Mouse (Mus musculus): ENCODE measurements around the gene Kitl. TPM values are rescaled to one million over a fixed set of nuclear protein-coding genes. Genes with fewer than 3 reads are reported as not detected.

The Kitl gene
- polyA plus RNA-seq, 1 experiment from 2014 or later, result 7.2 TPM

DNA sequence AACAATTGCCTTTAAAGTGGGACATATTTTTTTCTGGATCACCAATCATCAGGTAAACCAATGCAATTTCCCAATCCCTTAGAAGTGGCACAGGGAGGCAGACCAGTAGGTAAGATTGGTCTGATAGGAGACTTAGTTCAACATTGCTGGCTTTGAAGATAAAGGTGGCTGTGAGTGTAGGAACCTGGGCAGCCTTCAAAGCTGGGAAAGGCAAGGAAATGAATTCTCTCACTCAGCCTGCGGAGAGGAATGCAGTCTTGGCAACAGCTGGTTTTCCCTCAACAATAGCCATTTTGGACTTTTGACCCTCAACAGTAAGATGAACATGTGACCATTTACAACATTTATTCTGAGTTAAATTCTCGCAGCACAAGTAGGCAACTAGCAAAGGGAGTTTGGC lies 1.3 kb upstream of the Kitl start:
- H3K4me2 ChIP-seq, result no peak overlapping the region
- no peak overlapping the region for H3K27ac ChIP-seq (replicated peaks)
- H3K4me1 ChIP-seq (replicated peaks), result no peaks in the 10 kb centered on the region
- no peak for ATAC-seq (ENCODE audit: insufficient read depth)
- no peaks in the 10 kb centered on the region for H3K36me3 ChIP-seq (replicated peaks)
- H3K9me3 ChIP-seq (replicated peaks), result no peaks in the 10 kb centered on the region
- H3K9ac ChIP-seq, result no peak overlapping the region
- no peak overlapping the region for H3K4me3 ChIP-seq (replicated peaks)
- WGBS (ENCODE audit: insufficient replicate concordance), result 33% methylated on average over 2 of the region's 2 CpGs
- H3K27me3 ChIP-seq, result peaks cover 31% of the 10 kb centered on the region

DNA sequence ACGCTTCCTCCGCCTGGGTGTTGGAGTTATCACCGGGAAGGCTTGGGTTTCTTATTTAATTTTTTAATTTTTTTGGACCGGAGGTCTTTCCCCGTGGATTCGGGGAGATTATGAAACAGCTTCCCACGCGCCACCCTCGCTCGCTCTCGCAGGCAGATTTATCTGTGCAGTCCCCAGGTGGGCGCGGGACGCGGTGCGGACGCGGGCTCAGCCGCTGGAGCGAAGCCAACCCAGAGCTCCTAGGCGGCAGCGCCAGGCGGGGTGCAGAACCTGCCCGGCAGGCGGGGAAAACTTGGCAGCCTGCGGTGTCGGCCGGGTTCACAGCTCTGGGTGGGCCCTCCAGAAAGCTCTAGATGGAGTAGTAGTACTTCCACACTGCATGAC lies 888 bp downstream of the Kitl start:
- Histone ChIP-seq H3K27me3 (peaks cover 31% of the 10 kb centered on the region), H3K4me3 (replicated peaks) (peak overlapping the region; percentile 60), H3K27ac (replicated peaks) (peak overlapping the region; percentile 68; the same call in 1 of the 2 replicates), H3K4me1 (replicated peaks) (no peaks in the 10 kb centered on the region), H3K36me3 (replicated peaks) (no peaks in the 10 kb centered on the region), H3K4me2 (peak overlapping the region; percentile 59), H3K9ac (peak overlapping the region; percentile 32; the same call in 1 of the 2 replicates), H3K9me3 (replicated peaks) (no peaks in the 10 kb centered on the region)
- no peak for ATAC-seq (ENCODE audit: insufficient read depth)
- WGBS (ENCODE audit: insufficient replicate concordance), result under 1% methylated on average over 28 of the region's 28 CpGs

DNA sequence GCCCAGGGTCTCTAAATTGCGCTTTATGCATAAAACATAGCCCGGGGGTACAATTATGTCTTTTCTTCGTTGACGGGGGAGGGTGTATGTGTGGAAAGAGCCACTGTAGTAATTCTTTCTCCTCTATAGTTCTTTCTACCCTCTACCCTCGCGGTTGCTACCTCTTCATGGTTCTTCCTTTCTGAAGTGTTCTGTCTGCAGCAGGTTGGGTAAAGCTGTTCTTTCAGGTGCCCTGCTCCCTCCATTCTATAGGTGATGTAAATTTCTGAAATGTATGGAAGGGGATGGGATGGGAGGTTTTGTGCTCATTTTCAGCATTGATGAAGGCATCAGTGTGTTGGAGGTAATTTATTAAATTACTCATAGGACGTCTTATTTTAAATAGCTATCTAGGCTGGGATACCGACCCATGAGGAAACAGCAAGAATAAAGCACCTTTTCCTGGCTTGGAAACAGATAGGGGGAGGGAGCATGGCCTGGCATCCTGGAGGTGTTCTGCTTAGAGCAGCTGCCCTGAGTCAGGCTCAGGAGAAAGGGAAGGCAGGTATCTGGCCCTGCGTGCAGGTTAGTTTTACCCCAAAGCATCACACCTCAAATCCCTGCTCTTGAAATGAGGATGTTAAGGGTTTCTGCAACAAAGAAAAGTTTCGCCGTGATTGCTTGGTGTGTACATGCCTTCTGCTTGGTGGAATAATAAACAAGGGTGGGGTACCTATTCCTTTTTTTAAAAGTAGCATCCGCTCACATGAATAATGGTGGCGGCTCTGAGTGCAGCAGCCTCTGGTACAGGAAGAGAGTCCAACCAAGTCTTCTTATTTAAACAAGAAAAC lies 1.7 kb downstream of the Kitl start:
- WGBS (ENCODE audit: insufficient replicate concordance), result 8% methylated on average over 13 of the region's 13 CpGs
- Histone ChIP-seq H3K27me3 (peaks cover 31% of the 10 kb centered on the region), H3K9ac (no peak overlapping the region), H3K4me3 (replicated peaks) (peak overlapping the region; percentile 60), H3K4me2 (peak overlapping the region; percentile 44), H3K4me1 (replicated peaks) (no peaks in the 10 kb centered on the region), H3K9me3 (replicated peaks) (no peaks in the 10 kb centered on the region), H3K27ac (replicated peaks) (no peak overlapping the region; the same call in 1 of the 2 replicates), H3K36me3 (replicated peaks) (no peaks in the 10 kb centered on the region)
- ATAC-seq (ENCODE audit: insufficient read depth), result no peak

DNA sequence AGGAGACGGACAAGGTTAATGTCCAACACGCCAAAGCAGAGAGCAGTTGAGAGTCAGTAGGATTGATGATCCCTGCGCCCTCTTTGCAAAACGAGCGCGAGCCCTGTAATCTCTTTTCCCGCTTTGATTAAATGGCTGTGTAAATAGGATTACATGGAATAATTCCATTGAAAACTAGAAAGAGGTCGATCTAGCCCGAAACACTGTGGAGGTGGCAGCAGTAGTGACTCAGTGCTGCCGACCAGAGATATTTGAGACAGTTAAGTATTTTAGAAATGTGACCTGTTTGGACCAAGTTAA lies 2.3 kb downstream of the Kitl start:
- Histone ChIP-seq H3K4me3 (replicated peaks) (peak overlapping the region; percentile 60), H3K27ac (replicated peaks) (no peak overlapping the region; the same call in 1 of the 2 replicates), H3K4me1 (replicated peaks) (no peaks in the 10 kb centered on the region), H3K9ac (no peak overlapping the region), H3K36me3 (replicated peaks) (no peaks in the 10 kb centered on the region), H3K9me3 (replicated peaks) (no peaks in the 10 kb centered on the region), H3K4me2 (peak overlapping the region; percentile 44), H3K27me3 (peaks cover 31% of the 10 kb centered on the region)
- WGBS (ENCODE audit: insufficient replicate concordance), result 10% methylated on average over 10 of the region's 10 CpGs
- no peak for ATAC-seq (ENCODE audit: insufficient read depth)

DNA sequence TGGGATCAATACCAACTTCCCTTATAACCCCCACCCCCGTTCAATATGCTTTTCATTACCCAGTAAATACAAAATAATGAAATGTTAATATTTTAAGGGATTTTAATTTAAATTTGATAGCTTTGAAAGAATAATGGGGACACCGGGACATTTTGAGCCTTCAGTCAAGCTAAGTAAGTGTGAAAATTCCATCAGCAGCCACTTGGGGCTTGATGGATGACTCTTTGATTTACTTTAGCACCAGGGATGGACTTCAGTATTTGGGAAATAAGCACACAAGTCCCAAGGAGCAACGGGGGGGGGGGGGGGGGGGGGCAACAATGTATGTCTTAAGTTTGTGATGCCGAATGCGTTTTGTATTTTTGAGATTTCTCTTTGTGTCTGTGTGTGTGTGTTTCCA lies 3.1 kb downstream of the Kitl start:
- H3K9ac ChIP-seq, result no peak overlapping the region
- H3K4me2 ChIP-seq, result no peak overlapping the region
- no peaks in the 10 kb centered on the region for H3K9me3 ChIP-seq (replicated peaks)
- no peak overlapping the region for H3K4me3 ChIP-seq (replicated peaks)
- no peak for ATAC-seq (ENCODE audit: insufficient read depth)
- 22% methylated on average over 5 of the region's 5 CpGs for WGBS (ENCODE audit: insufficient replicate concordance)
- H3K27ac ChIP-seq (replicated peaks), result no peak overlapping the region
- no peaks in the 10 kb centered on the region for H3K36me3 ChIP-seq (replicated peaks)
- H3K4me1 ChIP-seq (replicated peaks), result no peaks in the 10 kb centered on the region
- peaks cover 31% of the 10 kb centered on the region for H3K27me3 ChIP-seq

DNA sequence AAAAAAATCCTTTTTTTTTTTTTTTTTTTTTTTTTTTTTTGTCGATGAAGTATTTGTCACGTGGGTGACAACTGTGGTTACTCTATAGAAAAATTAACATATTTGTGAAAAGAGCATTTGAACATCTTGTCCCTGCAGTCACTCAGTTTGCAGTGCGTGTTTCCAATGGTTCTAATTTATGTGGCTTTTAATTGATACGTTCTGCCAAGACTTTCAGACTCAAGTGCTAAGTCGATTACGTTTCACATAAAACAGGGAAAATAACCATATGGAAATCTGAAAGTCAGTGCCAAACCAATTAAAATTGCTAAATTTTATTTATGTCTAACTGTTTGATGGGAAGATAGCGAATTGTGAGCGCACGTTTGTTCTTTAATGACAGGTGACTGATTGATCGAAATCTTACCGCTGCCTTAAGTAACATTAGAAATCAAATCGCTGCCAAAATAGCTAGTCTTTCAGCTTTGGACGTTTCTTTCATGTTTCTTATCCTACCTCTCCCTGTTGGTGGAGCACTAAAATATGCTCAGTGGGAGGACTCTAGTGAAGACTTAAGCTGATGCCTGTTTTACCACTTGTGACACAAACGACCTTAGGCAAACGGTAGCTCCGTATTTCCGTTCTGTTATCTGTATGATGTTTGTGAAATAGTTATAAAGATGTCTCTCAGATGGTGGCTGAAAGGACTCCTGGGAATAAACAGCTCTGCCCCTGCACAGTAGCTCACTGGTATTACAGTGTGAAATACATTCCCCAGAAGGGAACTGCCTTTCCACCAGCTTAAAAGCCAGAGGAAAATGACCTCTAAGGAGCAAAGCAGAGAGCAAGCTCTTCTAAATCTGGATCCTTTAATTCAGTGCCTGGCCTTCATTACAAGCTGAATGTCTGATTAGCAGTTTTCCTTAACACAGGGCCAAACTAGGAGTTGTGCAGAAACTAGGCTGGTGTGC lies 4.1 kb downstream of the Kitl start:
- Histone ChIP-seq H3K36me3 (replicated peaks) (no peaks in the 10 kb centered on the region), H3K27ac (replicated peaks) (no peak overlapping the region), H3K9me3 (replicated peaks) (no peaks in the 10 kb centered on the region), H3K4me3 (replicated peaks) (no peak overlapping the region), H3K4me1 (replicated peaks) (no peaks in the 10 kb centered on the region), H3K27me3 (peaks cover 31% of the 10 kb centered on the region), H3K4me2 (no peak overlapping the region), H3K9ac (no peak overlapping the region)
- ATAC-seq (ENCODE audit: insufficient read depth), result no peak
- 52% methylated on average over 17 of the region's 17 CpGs for WGBS (ENCODE audit: insufficient replicate concordance)

DNA sequence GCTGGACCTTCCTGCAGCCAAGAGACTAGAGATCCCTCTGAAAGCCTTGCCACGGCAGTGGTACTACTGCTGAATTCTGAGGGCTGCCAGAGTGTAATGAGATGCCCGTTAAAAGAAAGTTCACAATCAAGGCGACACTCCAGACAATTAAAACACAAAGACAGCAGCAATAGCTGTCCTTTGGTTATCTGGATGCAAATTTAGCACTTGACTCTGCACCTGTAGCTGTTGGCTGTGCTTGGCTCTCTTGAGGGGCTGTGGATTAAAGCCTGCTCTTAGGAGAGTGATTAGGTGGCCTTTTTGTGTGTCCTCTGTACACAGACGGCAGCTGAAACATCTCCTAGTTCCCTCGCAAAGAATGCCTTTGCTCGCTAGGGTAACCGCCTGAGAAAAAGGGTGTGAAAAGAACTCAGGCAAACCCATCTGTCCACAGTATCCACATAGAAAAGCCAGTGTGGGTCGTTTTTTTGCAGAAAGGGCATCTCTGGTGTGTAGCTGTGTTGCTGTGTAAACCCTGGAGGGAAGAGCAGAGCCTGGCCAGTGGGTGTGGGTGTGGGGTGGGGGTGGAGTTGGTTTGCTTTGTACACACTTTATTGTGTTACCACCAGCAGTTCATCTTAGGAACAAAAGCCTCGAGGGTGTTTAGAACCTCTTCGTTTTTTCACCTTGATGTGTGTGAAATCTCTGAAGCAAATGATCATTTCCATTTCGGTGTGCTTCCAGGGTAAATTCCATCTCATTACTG lies 6.8 kb downstream of the Kitl start:
- 55% methylated on average over 11 of the region's 11 CpGs for WGBS (ENCODE audit: insufficient replicate concordance)
- Histone ChIP-seq H3K4me1 (replicated peaks) (0 out of 2 replicates have a peak, but pooled peaks cover 2% of the 10 kb centered on the region), H3K27ac (replicated peaks) (no peak overlapping the region), H3K27me3 (peaks cover 12% of the 10 kb centered on the region), H3K9me3 (replicated peaks) (no peaks in the 10 kb centered on the region), H3K4me3 (replicated peaks) (no peak overlapping the region), H3K36me3 (replicated peaks) (no peaks in the 10 kb centered on the region), H3K4me2 (no peak overlapping the region), H3K9ac (no peak overlapping the region)
- ATAC-seq (ENCODE audit: insufficient read depth), result no peak

DNA sequence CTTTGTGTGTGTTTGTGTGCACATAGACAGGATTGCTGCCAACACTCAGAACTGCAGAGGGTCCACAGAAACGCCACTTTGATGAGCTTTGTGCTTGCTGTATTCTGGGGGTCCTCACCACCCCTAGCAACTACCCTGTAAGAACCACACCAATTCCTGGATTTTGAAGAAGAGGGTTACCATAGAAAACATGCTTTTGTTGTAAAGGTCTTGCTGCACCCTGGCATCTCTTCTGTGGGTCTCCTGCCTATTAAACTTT lies 7.3 kb downstream of the Kitl start:
- no peaks in the 10 kb centered on the region for H3K36me3 ChIP-seq (replicated peaks)
- WGBS (ENCODE audit: insufficient replicate concordance), result 54% methylated on average over 1 of the region's 1 CpGs
- H3K4me1 ChIP-seq (replicated peaks), result 0 out of 2 replicates have a peak, but pooled peaks cover 2% of the 10 kb centered on the region
- H3K9me3 ChIP-seq (replicated peaks), result no peaks in the 10 kb centered on the region
- no peak overlapping the region for H3K4me3 ChIP-seq (replicated peaks)
- H3K4me2 ChIP-seq, result no peak overlapping the region
- no peak overlapping the region for H3K9ac ChIP-seq
- peaks cover 7% of the 10 kb centered on the region for H3K27me3 ChIP-seq
- H3K27ac ChIP-seq (replicated peaks), result no peak overlapping the region
- no peak for ATAC-seq (ENCODE audit: insufficient read depth)

DNA sequence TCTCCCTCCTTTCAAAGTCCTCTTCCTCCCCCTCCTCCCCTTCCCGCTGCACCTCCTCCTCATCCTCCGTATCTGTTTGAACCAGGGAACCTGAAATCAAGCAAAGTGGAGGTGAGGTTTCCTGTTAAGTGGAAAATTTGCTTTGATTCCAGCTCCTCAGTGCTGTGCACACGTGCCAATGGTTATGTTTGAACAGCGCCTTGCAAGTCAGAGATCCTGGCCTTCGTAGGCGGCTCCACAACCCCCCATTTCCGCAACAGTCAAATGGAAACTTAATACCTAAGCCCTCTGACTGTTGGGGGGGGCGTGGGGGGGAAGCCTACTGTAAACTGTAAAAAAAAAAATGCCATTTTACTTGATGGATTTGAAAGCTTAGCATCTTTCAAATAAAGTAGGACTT lies 10.2 kb downstream of the Kitl start:
- no peaks in the 10 kb centered on the region for H3K27me3 ChIP-seq
- ATAC-seq (ENCODE audit: insufficient read depth), result 0 out of 2 replicates have a peak, but pooled peaks have one; percentile 28
- no peak overlapping the region for H3K9ac ChIP-seq
- H3K9me3 ChIP-seq (replicated peaks), result no peaks in the 10 kb centered on the region
- 0 out of 2 replicates have a peak, but pooled peaks cover 5% of the 10 kb centered on the region for H3K4me1 ChIP-seq (replicated peaks)
- no peak overlapping the region for H3K4me3 ChIP-seq (replicated peaks)
- H3K36me3 ChIP-seq (replicated peaks), result no peaks in the 10 kb centered on the region
- peak overlapping the region; percentile 19; the same call in 1 of the 2 replicates for H3K27ac ChIP-seq (replicated peaks)
- 37% methylated on average over 8 of the region's 8 CpGs for WGBS (ENCODE audit: insufficient replicate concordance)
- H3K4me2 ChIP-seq, result no peak overlapping the region

DNA sequence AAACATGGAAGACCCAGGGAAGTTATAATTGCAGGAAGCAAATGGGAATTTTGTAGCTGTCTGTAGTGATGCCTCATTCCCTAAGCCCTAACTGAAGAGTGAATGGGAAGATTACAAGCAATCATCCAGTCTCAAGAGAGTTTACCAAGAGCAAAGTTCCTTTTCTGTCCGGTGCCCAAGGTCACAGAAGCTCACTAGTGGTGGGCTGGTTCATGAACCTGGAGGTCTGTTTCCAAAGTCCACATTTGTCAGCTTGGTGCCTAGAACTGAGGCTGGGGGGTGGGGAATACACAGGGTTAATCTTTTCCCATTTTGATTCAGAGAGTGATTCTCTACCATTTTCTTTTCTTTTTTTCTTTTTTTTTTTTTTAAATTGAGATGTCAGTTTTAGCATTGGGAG lies 11.3 kb downstream of the Kitl start:
- 50% methylated on average over 1 of the region's 1 CpGs for WGBS (ENCODE audit: insufficient replicate concordance)
- Histone ChIP-seq H3K27me3 (no peaks in the 10 kb centered on the region), H3K4me2 (no peak overlapping the region), H3K36me3 (replicated peaks) (no peaks in the 10 kb centered on the region), H3K4me1 (replicated peaks) (peaks cover 8% of the 10 kb centered on the region; the same call in 1 of the 2 replicates), H3K27ac (replicated peaks) (peak overlapping the region; percentile 24; the same call in 1 of the 2 replicates), H3K9me3 (replicated peaks) (no peaks in the 10 kb centered on the region), H3K4me3 (replicated peaks) (no peak overlapping the region), H3K9ac (no peak overlapping the region)
- ATAC-seq (ENCODE audit: insufficient read depth), result no peak

DNA sequence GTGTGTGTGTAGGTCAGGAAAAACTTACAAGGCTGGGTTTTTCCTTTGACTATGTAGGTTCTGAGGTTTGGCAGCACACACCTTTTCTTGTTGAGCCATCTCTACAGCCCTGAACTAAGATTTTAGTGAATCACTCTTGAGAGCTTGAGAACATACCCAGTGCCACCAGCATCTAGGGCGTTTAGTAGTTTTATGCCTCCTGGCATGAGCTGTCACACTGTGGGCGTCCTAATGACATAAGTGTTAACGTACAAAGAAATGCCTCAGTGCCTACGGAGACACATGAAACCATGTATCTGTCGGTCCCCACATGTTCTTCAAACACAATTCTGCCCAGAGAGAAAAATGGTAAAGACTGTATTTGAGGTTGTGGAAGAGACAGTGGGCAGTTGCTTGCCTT lies 15.0 kb downstream of the Kitl start:
- no peak overlapping the region for H3K9ac ChIP-seq
- H3K36me3 ChIP-seq (replicated peaks), result no peaks in the 10 kb centered on the region
- no peak overlapping the region for H3K27ac ChIP-seq (replicated peaks)
- no peak overlapping the region for H3K4me2 ChIP-seq
- 59% methylated on average over 5 of the region's 5 CpGs for WGBS (ENCODE audit: insufficient replicate concordance)
- H3K27me3 ChIP-seq, result no peaks in the 10 kb centered on the region
- H3K4me1 ChIP-seq (replicated peaks), result peaks cover 10% of the 10 kb centered on the region; the same call in 1 of the 2 replicates
- no peak for ATAC-seq (ENCODE audit: insufficient read depth)
- H3K9me3 ChIP-seq (replicated peaks), result no peaks in the 10 kb centered on the region
- no peak overlapping the region for H3K4me3 ChIP-seq (replicated peaks)
